Mouse (Mus musculus): ENCODE data around the gene Krtap16-3. TPM values are rescaled to one million over a fixed set of nuclear protein-coding genes. Genes with fewer than 3 reads are reported as not detected.

Gene Krtap16-3
- not detected in 2 replicates for polyA plus RNA-seq (2011; ENCODE audit: insufficient read length, low read depth, missing spikeins)

- Histone ChIP-seq H3K4me3 (ENCODE audit: insufficient read depth, low read length) (no peak within 1 kb of the TSS), H3K4me1 (ENCODE audit: control insufficient read depth, insufficient read depth, low read length) (no peaks in the 10 kb centered on the region), H3K27ac (ENCODE audit: insufficient read depth, low read length) (no peak within 1 kb of the TSS)
- TF ChIP-seq POLR2A (IDR thresholded peaks at IDR 0.05; ENCODE audit: low read depth, low read length) (no peak), CTCF (IDR thresholded peaks at IDR 0.05; ENCODE audit: borderline replicate concordance, insufficient read depth, low read length) (no peak)
These were observed at the start of gene Krtap16-3 for GRCm38 (mm10) chr16:88962773-88963172. Gene Krtap16-3, minus strand, starts transcription at chr16:88962873.

- H3K27ac ChIP-seq (ENCODE audit: insufficient read depth, low read length) = no peak within 1 kb of the TSS
- no peaks in the 10 kb centered on the region for H3K4me1 ChIP-seq (ENCODE audit: control insufficient read depth, insufficient read depth, low read length)
- H3K4me3 ChIP-seq (ENCODE audit: insufficient read depth, low read length) = no peak within 1 kb of the TSS
- TF ChIP-seq POLR2A (IDR thresholded peaks at IDR 0.05; ENCODE audit: low read depth, low read length) = no peak
- TF ChIP-seq CTCF (IDR thresholded peaks at IDR 0.05; ENCODE audit: borderline replicate concordance, insufficient read depth, low read length) = no peak
These were observed 48.0 kb upstream of the Krtap16-3 start, which contains the start of gene Krtap22-2 for GRCm38 (mm10) chr16:89010659-89011058. Gene Krtap22-2, minus strand, starts transcription at chr16:89010759.

GRCm38 (mm10) chr16:88941106-88941505, 21.6 kb downstream of the Krtap16-3 start:
- no peak for TF ChIP-seq CTCF (IDR thresholded peaks at IDR 0.05; ENCODE audit: borderline replicate concordance, insufficient read depth, low read length)
- TF ChIP-seq POLR2A (IDR thresholded peaks at IDR 0.05; ENCODE audit: low read depth, low read length) = no peak
- H3K4me3 ChIP-seq (ENCODE audit: insufficient read depth, low read length) = no peak overlapping the region
- H3K4me1 ChIP-seq (ENCODE audit: control insufficient read depth, insufficient read depth, low read length) = no peaks in the 10 kb centered on the region
- no peak overlapping the region for H3K27ac ChIP-seq (ENCODE audit: insufficient read depth, low read length)

GRCm38 (mm10) chr16:88938252-88938651, 24.4 kb downstream of the Krtap16-3 start:
- Histone ChIP-seq H3K4me3 (ENCODE audit: insufficient read depth, low read length) (no peak overlapping the region), H3K4me1 (ENCODE audit: control insufficient read depth, insufficient read depth, low read length) (no peaks in the 10 kb centered on the region), H3K27ac (ENCODE audit: insufficient read depth, low read length) (no peak overlapping the region)
- TF ChIP-seq POLR2A (IDR thresholded peaks at IDR 0.05; ENCODE audit: low read depth, low read length) (no peak), CTCF (IDR thresholded peaks at IDR 0.05; ENCODE audit: borderline replicate concordance, insufficient read depth, low read length) (no peak)

- no peak within 1 kb of the TSS for H3K4me3 ChIP-seq (ENCODE audit: insufficient read depth, low read length)
- no peaks in the 10 kb centered on the region for H3K4me1 ChIP-seq (ENCODE audit: control insufficient read depth, insufficient read depth, low read length)
- TF ChIP-seq CTCF (IDR thresholded peaks at IDR 0.05; ENCODE audit: borderline replicate concordance, insufficient read depth, low read length) = no peak
- TF ChIP-seq POLR2A (IDR thresholded peaks at IDR 0.05; ENCODE audit: low read depth, low read length) = no peak
- no peak within 1 kb of the TSS for H3K27ac ChIP-seq (ENCODE audit: insufficient read depth, low read length)
These were observed 30.5 kb downstream of the Krtap16-3 start, which contains the start of gene Krtap19-9b for GRCm38 (mm10) chr16:88932165-88932564. Gene Krtap19-9b, minus strand, starts transcription at chr16:88932265.

Other genes with a start within 250 kb of the Krtap16-3 start
- gene Krtap13-1, start 234.0 kb downstream of the Krtap16-3 start, polyA plus RNA-seq (2011; ENCODE audit: insufficient read length, low read depth, missing spikeins) = not detected in 2 replicates
- not detected in 2 replicates for gene Krtap13, start 211.2 kb downstream of the Krtap16-3 start, polyA plus RNA-seq (2011; ENCODE audit: insufficient read length, low read depth, missing spikeins)
- gene 2310034C09Rik, start 204.0 kb downstream of the Krtap16-3 start, polyA plus RNA-seq (2011; ENCODE audit: insufficient read length, low read depth, missing spikeins) = not detected in 2 replicates
- gene 2310057N15Rik, start 188.7 kb downstream of the Krtap16-3 start, polyA plus RNA-seq (2011; ENCODE audit: insufficient read length, low read depth, missing spikeins) = not detected in 2 replicates
- gene Gm5965, start 185.0 kb downstream of the Krtap16-3 start, polyA plus RNA-seq (2011; ENCODE audit: insufficient read length, low read depth, missing spikeins) = not detected in 2 replicates
- gene Gm20741, start 150.7 kb downstream of the Krtap16-3 start, polyA plus RNA-seq (2011; ENCODE audit: insufficient read length, low read depth, missing spikeins) = not detected in 2 replicates
- not detected in 2 replicates for gene Krtap15, start 142.7 kb downstream of the Krtap16-3 start, polyA plus RNA-seq (2011; ENCODE audit: insufficient read length, low read depth, missing spikeins)
- not detected in 2 replicates for gene Krtap14, start 136.7 kb downstream of the Krtap16-3 start, polyA plus RNA-seq (2011; ENCODE audit: insufficient read length, low read depth, missing spikeins)
- not detected in 2 replicates for gene Krtap19-1, start 93.5 kb downstream of the Krtap16-3 start, polyA plus RNA-seq (2011; ENCODE audit: insufficient read length, low read depth, missing spikeins)
- not detected in 2 replicates for gene Krtap19-2, start 88.6 kb downstream of the Krtap16-3 start, polyA plus RNA-seq (2011; ENCODE audit: insufficient read length, low read depth, missing spikeins)
- gene Krtap19-3, start 84.8 kb downstream of the Krtap16-3 start, polyA plus RNA-seq (2011; ENCODE audit: insufficient read length, low read depth, missing spikeins) = not detected in 2 replicates
- gene Krtap19-4, start 77.8 kb downstream of the Krtap16-3 start, polyA plus RNA-seq (2011; ENCODE audit: insufficient read length, low read depth, missing spikeins) = not detected in 2 replicates
- not detected in 2 replicates for gene Krtap19-5, start 66.4 kb downstream of the Krtap16-3 start, polyA plus RNA-seq (2011; ENCODE audit: insufficient read length, low read depth, missing spikeins)
- not detected in 2 replicates for gene Krtap19-9b, start 30.6 kb downstream of the Krtap16-3 start, polyA plus RNA-seq (2011; ENCODE audit: insufficient read length, low read depth, missing spikeins)
- not detected in 2 replicates for gene Krtap22-2, start 47.9 kb upstream of the Krtap16-3 start, polyA plus RNA-seq (2011; ENCODE audit: insufficient read length, low read depth, missing spikeins)
- not detected in 2 replicates for gene Gm10229, start 52.4 kb upstream of the Krtap16-3 start, polyA plus RNA-seq (2011; ENCODE audit: insufficient read length, low read depth, missing spikeins)
- not detected in 2 replicates for gene Krtap6-1, start 68.8 kb upstream of the Krtap16-3 start, polyA plus RNA-seq (2011; ENCODE audit: insufficient read length, low read depth, missing spikeins)
- not detected in 2 replicates for gene Gm10228, start 78.6 kb upstream of the Krtap16-3 start, polyA plus RNA-seq (2011; ENCODE audit: insufficient read length, low read depth, missing spikeins)
- gene Krtap6-5, start 85.0 kb upstream of the Krtap16-3 start, polyA plus RNA-seq (2011; ENCODE audit: insufficient read length, low read depth, missing spikeins) = not detected in 2 replicates
- not detected in 2 replicates for gene 1110025L11Rik, start 101.1 kb upstream of the Krtap16-3 start, polyA plus RNA-seq (2011; ENCODE audit: insufficient read length, low read depth, missing spikeins)
- gene Krtap6-3, start 121.1 kb upstream of the Krtap16-3 start, polyA plus RNA-seq (2011; ENCODE audit: insufficient read length, low read depth, missing spikeins) = not detected in 2 replicates
- not detected in 2 replicates for gene Gm6358, start 178.0 kb upstream of the Krtap16-3 start, polyA plus RNA-seq (2011; ENCODE audit: insufficient read length, low read depth, missing spikeins)
- gene Gm10061, start 188.2 kb upstream of the Krtap16-3 start, polyA plus RNA-seq (2011; ENCODE audit: insufficient read length, low read depth, missing spikeins) = not detected in 2 replicates
- not detected in 2 replicates for gene Gm9789, start 195.1 kb upstream of the Krtap16-3 start, polyA plus RNA-seq (2011; ENCODE audit: insufficient read length, low read depth, missing spikeins)
- not detected in 2 replicates for gene Gm7735, start 206.6 kb upstream of the Krtap16-3 start, polyA plus RNA-seq (2011; ENCODE audit: insufficient read length, low read depth, missing spikeins)
- not detected in 2 replicates for gene 1110057P08Rik, start 211.9 kb upstream of the Krtap16-3 start, polyA plus RNA-seq (2011; ENCODE audit: insufficient read length, low read depth, missing spikeins)
- gene Krtap20-2, start 243.0 kb upstream of the Krtap16-3 start, polyA plus RNA-seq (2011; ENCODE audit: insufficient read length, low read depth, missing spikeins) = not detected in 2 replicates

Measured in embryonic fibroblast, embryonic 13.5 days (primary cell).